ENCODE assay signal across 25 mouse cellular contexts in genomic region chr6:121499856-121500255, GRCm38 (mm10). TPM values are rescaled to one million over a fixed set of nuclear protein-coding genes. Genes with fewer than 3 reads are reported as not detected.
A peak's percentile ranks its signal among the peaks of the same experiment; 100 is the strongest.
DNase-seq lines count a peak whose midpoint lies in the region; ATAC-seq and TF ChIP-seq lines count a peak whose summit lies in the region.
"Had no signal": no experiment of that assay in that cellular context is flagged by ENCODE, and none has a peak within 500 bp of the region (broad histone marks: within the 10 kb centered on the region; RNA-seq: fewer than 3 reads in every experiment).

No protein-coding gene starts in this region.

- DNase-seq in forebrain, embryonic 11.5 days (ENCODE audit: low spot score) = peak; percentile 36
- DNase-seq in layer of hippocampus, adult 2 months (ENCODE audit: low spot score in 2 of 2) = no peak
- DNase-seq in layer of hippocampus, postnatal 10 days (ENCODE audit: low spot score in 2 of 2) = no peak
- no peak for DNase-seq in midbrain, embryonic 10.5 days (ENCODE audit: low spot score)
- DNase-seq: adrenal gland, adult 8-10 months; adrenal gland, postnatal 25 days; cerebellum, adult 11-12 months; cerebellum, adult 8-10 months; cerebellum, postnatal 36 days; gastrocnemius, adult 2 months; gastrocnemius, postnatal 14 days; heart, postnatal 10 days; heart, postnatal 4 days had no signal

- no peak overlapping the region for H3K4me3 ChIP-seq in forebrain, embryonic 11.5 days (ENCODE audit: low read depth, low read length)
- no peak overlapping the region for H3K4me3 ChIP-seq in forebrain, embryonic 16.5 days (replicated peaks; ENCODE audit: low read length)
- H3K4me3 ChIP-seq in layer of hippocampus, adult 2 months = no peak overlapping the region
- no peak overlapping the region for H3K4me3 ChIP-seq in midbrain, embryonic 16.5 days (ENCODE audit: low read depth, low read length)
- H3K4me3 ChIP-seq in midbrain, embryonic 10.5 days = no peak overlapping the region
- H3K4me3 ChIP-seq: embryonic facial prominence, embryonic 10.5 days; embryonic facial prominence, embryonic 13.5 days; erythroblast, embryonic 14.5 days; forebrain, embryonic 13.5 days; gastrocnemius, adult 2 months; heart, embryonic 12.5 days; heart, embryonic 15.5 days had no signal

- ATAC-seq in forebrain, embryonic 11.5 days (replicated peaks; ENCODE audit: low FRiP score) = no peak
- ATAC-seq in forebrain, embryonic 16.5 days = no peak
- ATAC-seq in midbrain, embryonic 16.5 days = 0 out of 2 replicates have a peak, but pooled peaks have one; percentile 15
- ATAC-seq in granulocyte monocyte progenitor cell, adult 5-6 weeks (replicated peaks; ENCODE audit: poor library complexity, severe bottlenecking) = no peak
- ATAC-seq: activated CD4-positive, CD25-positive, alpha-beta regulatory T cell, adult 4 months had no signal

- no peak overlapping the region for H3K27ac ChIP-seq in forebrain, embryonic 11.5 days (ENCODE audit: low read depth, low read length)
- H3K27ac ChIP-seq in forebrain, embryonic 16.5 days (ENCODE audit: low read length) = no peak overlapping the region
- peak overlapping the region; percentile 77; the same call in 1 of the 2 replicates for H3K27ac ChIP-seq in layer of hippocampus, adult 2 months
- H3K27ac ChIP-seq in midbrain, embryonic 16.5 days (ENCODE audit: low read length) = peak overlapping the region; percentile 54
- no peak overlapping the region for H3K27ac ChIP-seq in midbrain, embryonic 10.5 days (replicated peaks)
- H3K27ac ChIP-seq: embryonic facial prominence, embryonic 13.5 days; forebrain, embryonic 13.5 days; gastrocnemius, adult 2 months; heart, embryonic 15.5 days had no signal

- no peaks in the 10 kb centered on the region for H3K9me3 ChIP-seq in forebrain, embryonic 11.5 days (ENCODE audit: control insufficient read depth, low read length)
- no peaks in the 10 kb centered on the region for H3K9me3 ChIP-seq in forebrain, embryonic 16.5 days (ENCODE audit: control insufficient read depth, low read length)
- no peaks in the 10 kb centered on the region for H3K9me3 ChIP-seq in midbrain, embryonic 16.5 days (replicated peaks; ENCODE audit: control insufficient read depth, low read length, poor library complexity, severe bottlenecking)
- H3K9me3 ChIP-seq in midbrain, embryonic 10.5 days (replicated peaks) = no peaks in the 10 kb centered on the region
- H3K9me3 ChIP-seq: embryonic facial prominence, embryonic 10.5 days; embryonic facial prominence, embryonic 13.5 days; forebrain, embryonic 13.5 days; heart, embryonic 12.5 days; heart, embryonic 15.5 days had no signal

- H3K27me3 ChIP-seq in forebrain, embryonic 11.5 days (ENCODE audit: control insufficient read depth, insufficient read depth, low read length) = no peaks in the 10 kb centered on the region
- H3K27me3 ChIP-seq in forebrain, embryonic 16.5 days (replicated peaks; ENCODE audit: control insufficient read depth, insufficient read depth, low read length) = no peaks in the 10 kb centered on the region
- H3K27me3 ChIP-seq in midbrain, embryonic 16.5 days (ENCODE audit: control insufficient read depth, insufficient read depth, low read depth, low read length) = no peaks in the 10 kb centered on the region
- H3K27me3 ChIP-seq in midbrain, embryonic 10.5 days (ENCODE audit: low read depth, poor library complexity, severe bottlenecking) = no peaks in the 10 kb centered on the region
- H3K27me3 ChIP-seq: embryonic facial prominence, embryonic 13.5 days; forebrain, embryonic 13.5 days had no signal

- 83% methylated on average over 3 of the region's 3 CpGs for WGBS in forebrain, embryonic 11.5 days
- 73% methylated on average over 3 of the region's 3 CpGs for WGBS in forebrain, embryonic 16.5 days
- WGBS in midbrain, embryonic 16.5 days = 56% methylated on average over 3 of the region's 3 CpGs
- 79% methylated on average over 3 of the region's 3 CpGs for WGBS in midbrain, embryonic 10.5 days

- no peak for TF ChIP-seq CTCF in layer of hippocampus, adult 2 months (conservative IDR thresholded peaks at IDR 0.05)

- no peaks in the 10 kb centered on the region for H3K36me3 ChIP-seq in forebrain, embryonic 11.5 days (ENCODE audit: control insufficient read depth, insufficient read depth, low read length)
- H3K36me3 ChIP-seq in forebrain, embryonic 16.5 days (ENCODE audit: control insufficient read depth, insufficient read depth) = no peaks in the 10 kb centered on the region
- no peaks in the 10 kb centered on the region for H3K36me3 ChIP-seq in midbrain, embryonic 16.5 days (ENCODE audit: control insufficient read depth, insufficient read depth, low read length)
- H3K36me3 ChIP-seq in midbrain, embryonic 10.5 days = no peaks in the 10 kb centered on the region
- H3K36me3 ChIP-seq: embryonic facial prominence, embryonic 10.5 days; embryonic facial prominence, embryonic 13.5 days; heart, embryonic 12.5 days; heart, embryonic 15.5 days had no signal

- no peak overlapping the region for H3K4me2 ChIP-seq in forebrain, embryonic 11.5 days (ENCODE audit: low read depth, low read length, severe bottlenecking)
- no peak overlapping the region for H3K4me2 ChIP-seq in forebrain, embryonic 16.5 days (ENCODE audit: low read length)
- H3K4me2 ChIP-seq in midbrain, embryonic 16.5 days (ENCODE audit: low read length) = no peak overlapping the region
- H3K4me2 ChIP-seq: embryonic facial prominence, embryonic 13.5 days; forebrain, embryonic 13.5 days; heart, embryonic 12.5 days; heart, embryonic 15.5 days; hindbrain, embryonic 14.5 days had no signal

- H3K4me1 ChIP-seq in forebrain, embryonic 11.5 days (replicated peaks; ENCODE audit: control insufficient read depth, insufficient read depth, low read length) = peaks cover 5% of the 10 kb centered on the region
- H3K4me1 ChIP-seq in forebrain, embryonic 16.5 days (replicated peaks; ENCODE audit: control insufficient read depth, insufficient read depth, low read length) = peaks cover 4% of the 10 kb centered on the region; the same call in 1 of the 2 replicates
- H3K4me1 ChIP-seq in midbrain, embryonic 16.5 days (ENCODE audit: control insufficient read depth, insufficient read depth, low read length) = peaks cover 10% of the 10 kb centered on the region
- peaks cover 28% of the 10 kb centered on the region for H3K4me1 ChIP-seq in midbrain, embryonic 10.5 days
- H3K4me1 ChIP-seq: embryonic facial prominence, embryonic 13.5 days; heart, embryonic 12.5 days; heart, embryonic 15.5 days had no signal

- H3K9ac ChIP-seq in forebrain, embryonic 11.5 days (ENCODE audit: low read length) = no peak overlapping the region
- H3K9ac ChIP-seq in forebrain, embryonic 16.5 days (replicated peaks; ENCODE audit: low read depth, low read length) = no peak overlapping the region
- no peak overlapping the region for H3K9ac ChIP-seq in midbrain, embryonic 16.5 days (ENCODE audit: low read depth, low read length)
- H3K9ac ChIP-seq: embryonic facial prominence, embryonic 13.5 days; forebrain, embryonic 13.5 days; forebrain, postnatal 0 days; heart, embryonic 12.5 days; heart, embryonic 15.5 days; hindbrain, embryonic 14.5 days had no signal

RNA-seq across cellular contexts. Expression of gene Iqsec3, which starts 26.4 kb away (rescaled TPM):
- polyA plus RNA-seq in forebrain, embryonic 11.5 days (2014; fragmentation: Nextera tagmentation; extraction: Ambion mirVana) = 0.90 and 1.1 TPM in 2 replicates
- polyA plus RNA-seq in forebrain, embryonic 16.5 days (2015; fragmentation: Nextera tagmentation; extraction: Ambion mirVana) = 3.9 and 6.2 TPM in 2 replicates
- total RNA-seq in layer of hippocampus, adult 2 months (2021) = 100 to 1,000 TPM; 135 TPM
- 10 to 100 TPM; 81.2 to 83.8 TPM for total RNA-seq in layer of hippocampus, postnatal 10 days (2021)
- polyA plus RNA-seq in midbrain, embryonic 16.5 days (2015; fragmentation: Nextera tagmentation; extraction: Ambion mirVana) = 10.2 and 11.0 TPM in 2 replicates
- polyA plus RNA-seq in midbrain, embryonic 10.5 days (2016; fragmentation: Nextera tagmentation; extraction: Ambion mirVana) = 0.23 and 0.67 TPM in 2 replicates
- not detected in 2 replicates for total RNA-seq in granulocyte monocyte progenitor cell, adult 5-6 weeks (2014; fragmentation: Nextera tagmentation)
- not detected in 2 replicates for total RNA-seq in granulocyte monocyte progenitor cell, adult 5-6 weeks (2017)
- polyA plus RNA-seq: activated CD4-positive, CD25-positive, alpha-beta regulatory T cell, adult 4 months; erythroblast, embryonic 14.5 days; heart, embryonic 12.5 days; heart, embryonic 15.5 days had no signal

Comparison
In these comparisons a context has a peak if more than half of its experiments do, and no peak if none do; other contexts are left out.
1. H3K27ac ChIP-seq: peak in layer of hippocampus, adult 2 months (single experiment) and midbrain, embryonic 16.5 days (single experiment); none in forebrain, embryonic 11.5 days (single experiment), forebrain, embryonic 16.5 days (single experiment) and midbrain, embryonic 10.5 days (single experiment).